Mouse (Mus musculus) ovary, adult 10 weeks (tissue): ENCODE results near the gene Clspn. TPM values are rescaled to one million over a fixed set of nuclear protein-coding genes. Genes with fewer than 3 reads are reported as not detected.

Experiments used
- polyA plus RNA-seq: library from polyadenylated mRNA; stranded (reverse); fragments of 350-450 nt; fragmentation: Illumina TruSeq; extraction: RNeasy Lipid Tissue Mini Kit (QIAGEN cat#74804); gene quantifications from one replicate; pipeline ENCODE4 v1.2.3, GENCODE M21; 2014

Clspn gene
- polyA plus RNA-seq = 13.2 TPM

GRCm38 (mm10) chr4:126556809-126557711, at the start of gene Clspn:
TSS of gene Clspn (plus strand) at chr4:126556935.

GRCm38 (mm10) chr4:126532827-126533728, 23.7 kb upstream of the Clspn start, which contains the start of gene Ago4:
TSS of gene Ago4 (minus strand) at chr4:126533472.

GRCm38 (mm10) chr4:126609606-126610181, 53.0 kb downstream of the Clspn start, which contains the start of gene 5730409E04Rik:
TSS of gene 5730409E04Rik (plus strand) at chr4:126609818.

Other genes with a start within 250 kb of the Clspn start
- gene Adprhl2, start 235.2 kb upstream of the Clspn start, polyA plus RNA-seq = not detected
- not detected for gene Tekt2, start 231.2 kb upstream of the Clspn start, polyA plus RNA-seq
- 21.1 TPM for gene Ago3, start 127.4 kb upstream of the Clspn start, polyA plus RNA-seq
- gene Ago1, start 88.4 kb upstream of the Clspn start, polyA plus RNA-seq = 28.3 TPM
- 7.6 TPM for gene Ago4, start 23.5 kb upstream of the Clspn start, polyA plus RNA-seq
- 9.9 TPM for gene 5730409E04Rik, start 52.9 kb downstream of the Clspn start, polyA plus RNA-seq
- 76.8 TPM for gene Psmb2, start 120.7 kb downstream of the Clspn start, polyA plus RNA-seq
- 0.71 TPM for gene Tfap2e, start 179.3 kb downstream of the Clspn start, polyA plus RNA-seq
- 0.26 TPM for gene Ncdn, start 196.5 kb downstream of the Clspn start, polyA plus RNA-seq
- gene AU040320, start 196.6 kb downstream of the Clspn start, polyA plus RNA-seq = 6.7 TPM